Mouse (Mus musculus): ENCODE measurements around the gene Tada2a.

- TF ChIP-seq CTCF (IDR thresholded peaks at IDR 0.05; ENCODE audit: borderline replicate concordance, extremely low read depth, insufficient read depth, insufficient read length) (no peak), POLR2A (IDR thresholded peaks at IDR 0.05; ENCODE audit: borderline replicate concordance, extremely low read depth, insufficient read depth, insufficient read length, poor library complexity, severe bottlenecking) (no peak)
Observed at GRCm38 (mm10) chr11:84077008-84077407, 52.4 kb downstream of the Tada2a start.

Data from brain, embryonic 14.5 days (tissue).